Mouse (Mus musculus): ENCODE measurements around the gene Mrm2. TPM values are rescaled to one million over a fixed set of nuclear protein-coding genes. Genes with fewer than 3 reads are reported as not detected.

The Mrm2 gene
- total RNA-seq, 2 experiments from 2014 or later = 7.2 to 7.8 TPM

Other genes starting within 250 kb of the Mrm2 start
- 10 to 100 TPM; 22.1 to 28.5 TPM for gene Mad1l1, start 10.3 kb downstream of the Mrm2 start, total RNA-seq (2021)
- gene Nudt1, start 10.2 kb downstream of the Mrm2 start, total RNA-seq (2021) = 10 to 100 TPM; 16.2 to 18.6 TPM
- 10 to 100 TPM; 19.6 to 20.0 TPM for gene Snx8, start 57.4 kb upstream of the Mrm2 start, total RNA-seq (2021)
- 100 to 1,000 TPM; 118 to 122 TPM for gene Eif3b, start 87.4 kb upstream of the Mrm2 start, total RNA-seq (2021)
- not detected for gene Gm4869, start 113.7 kb upstream of the Mrm2 start, total RNA-seq (2021)
- 1 to 10 TPM; 6.3 to 7.0 TPM for gene Chst12, start 173.7 kb upstream of the Mrm2 start, total RNA-seq (2021)
- gene Grifin, start 233.2 kb upstream of the Mrm2 start, total RNA-seq (2021) = not detected

Data from heart, postnatal 4 days (tissue).